Mouse (Mus musculus): Measurements from ENCODE around the gene Utp4. TPM values are rescaled to one million over a fixed set of nuclear protein-coding genes. Genes with fewer than 3 reads are reported as not detected.

Utp4 gene
- total RNA-seq, 4 experiments from 2014 or later = 20.2 to 23.0 (median 21.6) TPM

GRCm38 (mm10) chr8:106937081-106937800, 43.8 kb downstream of the Utp4 start:
- no peak for DNase-seq (ENCODE audit: low spot score)

- DNase-seq (ENCODE audit: low spot score) = no peak
Observed at GRCm38 (mm10) chr8:106941806-106942205, 48.4 kb downstream of the Utp4 start.

GRCm38 (mm10) chr8:106943874-106944418, 50.5 kb downstream of the Utp4 start:
- no peak for DNase-seq (ENCODE audit: low spot score)

GRCm38 (mm10) chr8:106944756-106945155, 51.3 kb downstream of the Utp4 start:
- DNase-seq (ENCODE audit: low spot score) = peak; percentile 83

GRCm38 (mm10) chr8:106948678-106949243, 55.3 kb downstream of the Utp4 start:
- DNase-seq (ENCODE audit: low spot score) = no peak

GRCm38 (mm10) chr8:106951707-106952106, 58.3 kb downstream of the Utp4 start:
- no peak for DNase-seq (ENCODE audit: low spot score)

GRCm38 (mm10) chr8:106953571-106953970, 60.1 kb downstream of the Utp4 start:
- DNase-seq (ENCODE audit: low spot score) = no peak

- DNase-seq (ENCODE audit: low spot score) = no peak
Observed at GRCm38 (mm10) chr8:106957086-106957485, 63.6 kb downstream of the Utp4 start.

GRCm38 (mm10) chr8:106958212-106958611, 64.8 kb downstream of the Utp4 start:
- DNase-seq (ENCODE audit: low spot score) = no peak

GRCm38 (mm10) chr8:106959626-106960025, 66.2 kb downstream of the Utp4 start:
- no peak for DNase-seq (ENCODE audit: low spot score)

GRCm38 (mm10) chr8:106962322-106962721, 68.9 kb downstream of the Utp4 start:
- no peak for DNase-seq (ENCODE audit: low spot score)

GRCm38 (mm10) chr8:106963365-106963764, 69.9 kb downstream of the Utp4 start:
- DNase-seq (ENCODE audit: low spot score) = no peak

- no peak for DNase-seq (ENCODE audit: low spot score)
Observed at GRCm38 (mm10) chr8:106964573-106964972, 71.1 kb downstream of the Utp4 start.

- DNase-seq (ENCODE audit: low spot score) = no peak
Observed at GRCm38 (mm10) chr8:106969964-106970363, 76.5 kb downstream of the Utp4 start.

GRCm38 (mm10) chr8:106971916-106972315, 78.5 kb downstream of the Utp4 start:
- DNase-seq (ENCODE audit: low spot score) = peak; percentile 69

Other genes starting within 250 kb of the Utp4 start
- gene Tango6, start 210.6 kb upstream of the Utp4 start, total RNA-seq (2022) = 10 to 100 TPM in 3 of 4 experiments, 1 to 10 TPM in 1; 9.9 to 11.0 (median 10.8) TPM
- gene Has3, start 23.4 kb upstream of the Utp4 start, total RNA-seq (2022) = 1 to 10 TPM in 2 of 4 experiments, under 1 TPM in 2; 0.62 to 1.3 (median 1.0) TPM
- gene Sntb2, start 42.1 kb downstream of the Utp4 start, total RNA-seq (2022) = 10 to 100 TPM; 10.6 to 11.6 (median 11.3) TPM
- gene Vps4a, start 137.6 kb downstream of the Utp4 start, total RNA-seq (2022) = 10 to 100 TPM; 59.7 to 67.1 (median 62.5) TPM
- 10 to 100 TPM; 67.1 to 76.1 (median 74.4) TPM for gene Pdf, start 155.0 kb downstream of the Utp4 start, total RNA-seq (2022)
- gene Cog8, start 163.1 kb downstream of the Utp4 start, total RNA-seq (2022) = 10 to 100 TPM; 16.4 to 20.2 (median 17.7) TPM
- 10 to 100 TPM; 24.8 to 28.1 (median 26.1) TPM for gene Nip7, start 163.2 kb downstream of the Utp4 start, total RNA-seq (2022)
- gene Tmed6, start 172.0 kb downstream of the Utp4 start, total RNA-seq (2022) = not detected
- 10 to 100 TPM; 13.2 to 14.1 (median 13.4) TPM for gene Terf2, start 202.9 kb downstream of the Utp4 start, total RNA-seq (2022)

Measured in heart, adult 8-10 months (tissue).